Mouse (Mus musculus) hindbrain, embryonic 12.5 days (tissue): ENCODE measurements around the gene Nup85. TPM values are rescaled to one million over a fixed set of nuclear protein-coding genes. Genes with fewer than 3 reads are reported as not detected.

ENCODE experiments used
- ATAC-seq: fragments of 200-750 bp; cut with Nextera tagmentation; 2 replicates; pipeline ENCODE4 v1.8.0; 2017; ENCODE audit warnings: moderate TSS enrichment; ENCODE audit not compliant: low FRiP score
- H3K27ac ChIP-seq: fragments of 300-500 bp; sonication (generic); 2 replicates; pipeline ENCODE4 v1.5.1; 2016; ENCODE audit warnings: mild to moderate bottlenecking
- H3K27me3 ChIP-seq: fragments of 300-500 bp; sonication (generic); 2 replicates; pipeline ENCODE4 v1.6.1; 2016; ENCODE audit warnings: mild to moderate bottlenecking
- H3K36me3 ChIP-seq: fragments of 300-500 bp; sonication (generic); 2 replicates; pipeline ENCODE4 v1.6.1; 2016; ENCODE audit warnings: mild to moderate bottlenecking
- H3K4me1 ChIP-seq: fragments of 300-500 bp; sonication (generic); 2 replicates; pipeline ENCODE4 v1.6.1; 2016
- H3K4me2 ChIP-seq: fragments of 300-500 bp; sonication (generic); replicated peaks from 2 replicates; pipeline ENCODE4 v1.6.1; 2016; ENCODE audit warnings: mild to moderate bottlenecking
- H3K4me3 ChIP-seq: fragments of 300-500 bp; sonication (generic); 2 replicates; pipeline ENCODE4 v1.5.1; 2016; ENCODE audit warnings: mild to moderate bottlenecking
- H3K9ac ChIP-seq: fragments of 300-500 bp; sonication (generic); 2 replicates; pipeline ENCODE4 v1.6.1; 2016; ENCODE audit warnings: mild to moderate bottlenecking, moderate library complexity
- H3K9me3 ChIP-seq: fragments of 300-500 bp; sonication (generic); replicated peaks from 2 replicates; pipeline ENCODE4 v1.6.1; 2016; ENCODE audit warnings: mild to moderate bottlenecking
- WGBS: fragments of 180-500 bp; shearing (Covaris S2); methylation state at CpG from one replicate; pipeline ENCODE4 v1.1.7; 2016; 5-methylcytosine and 5-hydroxymethylcytosine counted together
- polyA plus RNA-seq: library from polyadenylated mRNA; unstranded; fragments of >200 nt; fragmentation: Nextera tagmentation; extraction: Ambion mirVana; gene quantifications from 2 replicates; pipeline ENCODE4 v1.2.1, GENCODE M21; 2016

Nup85 gene
- polyA plus RNA-seq, 1 experiment from 2014 or later = 139 TPM

GRCm38 (mm10) chr11:115608421-115609399, 44.5 kb downstream of the Nup85 start:
- Histone ChIP-seq H3K4me1 (peaks cover 29% of the 10 kb centered on the region), H3K27ac (no peak overlapping the region), H3K9ac (0 out of 2 replicates have a peak overlapping the region, but pooled peaks have one; percentile 8), H3K36me3 (peaks cover 44% of the 10 kb centered on the region), H3K4me2 (no peak overlapping the region), H3K9me3 (no peaks in the 10 kb centered on the region), H3K4me3 (no peak overlapping the region), H3K27me3 (peaks cover 7% of the 10 kb centered on the region)
- 78% methylated on average over 23 of the region's 23 CpGs for whole genome bisulfite sequencing
- no peak for ATAC-seq

GRCm38 (mm10) chr11:115609576-115609975, 45.3 kb downstream of the Nup85 start:
- Histone ChIP-seq H3K9me3 (no peaks in the 10 kb centered on the region), H3K27ac (no peak overlapping the region), H3K9ac (no peak overlapping the region), H3K4me2 (no peak overlapping the region), H3K27me3 (peaks cover 7% of the 10 kb centered on the region), H3K4me3 (no peak overlapping the region), H3K36me3 (peaks cover 46% of the 10 kb centered on the region), H3K4me1 (peaks cover 30% of the 10 kb centered on the region)
- WGBS = 71% methylated on average over 3 of the region's 3 CpGs
- ATAC-seq = no peak

GRCm38 (mm10) chr11:115611173-115611572, 46.9 kb downstream of the Nup85 start:
- H3K4me2 ChIP-seq = peak overlapping the region; percentile 89; the same call in 1 of the 2 replicates
- no peak overlapping the region for H3K4me3 ChIP-seq
- H3K27ac ChIP-seq = no peak overlapping the region
- peaks cover 20% of the 10 kb centered on the region for H3K4me1 ChIP-seq
- no peaks in the 10 kb centered on the region for H3K9me3 ChIP-seq
- 79% methylated on average over 6 of the region's 6 CpGs for WGBS
- peaks cover 53% of the 10 kb centered on the region for H3K36me3 ChIP-seq
- H3K9ac ChIP-seq = no peak overlapping the region
- ATAC-seq = no peak
- H3K27me3 ChIP-seq = peaks cover 7% of the 10 kb centered on the region

- Histone ChIP-seq H3K27me3 (peaks cover 7% of the 10 kb centered on the region), H3K36me3 (peaks cover 47% of the 10 kb centered on the region), H3K4me1 (peaks cover 20% of the 10 kb centered on the region), H3K4me2 (peak overlapping the region; percentile 89), H3K4me3 (peak overlapping the region; percentile 57), H3K9me3 (no peaks in the 10 kb centered on the region), H3K9ac (peak overlapping the region; percentile 68; the same call in 1 of the 2 replicates), H3K27ac (peak overlapping the region; percentile 19; the same call in 1 of the 2 replicates)
- 2% methylated on average over 13 of the region's 13 CpGs for WGBS
- peak; percentile 20 for ATAC-seq
Observed at GRCm38 (mm10) chr11:115612059-115612409, 47.8 kb downstream of the Nup85 start.

- Histone ChIP-seq H3K4me3 (peak within 1 kb of the TSS; percentile 57), H3K36me3 (peaks cover 46% of the 10 kb centered on the region), H3K9me3 (no peaks in the 10 kb centered on the region), H3K27ac (peak within 1 kb of the TSS; percentile 71), H3K27me3 (peaks cover 7% of the 10 kb centered on the region), H3K4me2 (peak within 1 kb of the TSS; percentile 89), H3K4me1 (peaks cover 20% of the 10 kb centered on the region), H3K9ac (peak within 1 kb of the TSS; percentile 68)
- 1% methylated on average over 64 of the region's 80 CpGs for WGBS
- ATAC-seq = peak; percentile 85
Observed at GRCm38 (mm10) chr11:115612410-115613137, 48.3 kb downstream of the Nup85 start, which contains the start of gene Mif4gd. Mif4gd (minus strand) TSS chr11:115612969.

GRCm38 (mm10) chr11:115613138-115613945, 49.1 kb downstream of the Nup85 start:
- H3K27ac ChIP-seq = 0 out of 2 replicates have a peak overlapping the region, but pooled peaks have one; percentile 71

GRCm38 (mm10) chr11:115614346-115615107, 50.3 kb downstream of the Nup85 start:
- Histone ChIP-seq H3K27ac (no peak overlapping the region), H3K4me1 (peaks cover 20% of the 10 kb centered on the region), H3K4me3 (no peak overlapping the region), H3K4me2 (no peak overlapping the region), H3K27me3 (peaks cover 7% of the 10 kb centered on the region), H3K36me3 (peaks cover 36% of the 10 kb centered on the region), H3K9me3 (no peaks in the 10 kb centered on the region), H3K9ac (no peak overlapping the region)
- no peak for ATAC-seq
- 82% methylated on average over 10 of the region's 10 CpGs for WGBS

More at GRCm38 (mm10) chr11:115613138-115613945, 49.1 kb downstream of the Nup85 start:
- H3K4me3 ChIP-seq = peak overlapping the region; percentile 57
- peak overlapping the region; percentile 89 for H3K4me2 ChIP-seq
- no peaks in the 10 kb centered on the region for H3K9me3 ChIP-seq
- no peak for ATAC-seq
- H3K9ac ChIP-seq = peak overlapping the region; percentile 68
- peaks cover 7% of the 10 kb centered on the region for H3K27me3 ChIP-seq
- peaks cover 39% of the 10 kb centered on the region for H3K36me3 ChIP-seq
- WGBS = under 1% methylated on average over 16 of the region's 16 CpGs
- H3K4me1 ChIP-seq = peaks cover 20% of the 10 kb centered on the region

- H3K36me3 ChIP-seq = peaks cover 40% of the 10 kb centered on the region
- H3K27me3 ChIP-seq = peaks cover 7% of the 10 kb centered on the region
- H3K4me2 ChIP-seq = no peak overlapping the region
- no peak overlapping the region for H3K27ac ChIP-seq
- H3K4me1 ChIP-seq = peaks cover 20% of the 10 kb centered on the region
- no peaks in the 10 kb centered on the region for H3K9me3 ChIP-seq
- no peak for ATAC-seq
- H3K9ac ChIP-seq = no peak overlapping the region
- no peak overlapping the region for H3K4me3 ChIP-seq
- 86% methylated on average over 15 of the region's 15 CpGs for WGBS
Observed at GRCm38 (mm10) chr11:115615108-115615825, 51.0 kb downstream of the Nup85 start.

- no peak overlapping the region for H3K4me3 ChIP-seq
- H3K4me1 ChIP-seq = peaks cover 20% of the 10 kb centered on the region
- 94% methylated on average over 6 of the region's 6 CpGs for WGBS
- ATAC-seq = no peak
- H3K27me3 ChIP-seq = peaks cover 7% of the 10 kb centered on the region
- H3K9me3 ChIP-seq = no peaks in the 10 kb centered on the region
- H3K36me3 ChIP-seq = peaks cover 46% of the 10 kb centered on the region
- H3K27ac ChIP-seq = no peak overlapping the region
- H3K4me2 ChIP-seq = no peak overlapping the region
- no peak overlapping the region for H3K9ac ChIP-seq
Observed at GRCm38 (mm10) chr11:115615875-115616274, 51.6 kb downstream of the Nup85 start.

GRCm38 (mm10) chr11:115616371-115616770, 52.1 kb downstream of the Nup85 start:
- ATAC-seq = no peak
- H3K4me2 ChIP-seq = no peak overlapping the region
- WGBS = 92% methylated on average over 7 of the region's 7 CpGs

More at GRCm38 (mm10) chr11:115616371-115616770, 52.1 kb downstream of the Nup85 start:
- H3K9me3 ChIP-seq = no peaks in the 10 kb centered on the region
- H3K4me3 ChIP-seq = no peak overlapping the region
- H3K36me3 ChIP-seq = peaks cover 49% of the 10 kb centered on the region
- H3K4me1 ChIP-seq = peaks cover 19% of the 10 kb centered on the region
- peaks cover 3% of the 10 kb centered on the region for H3K27me3 ChIP-seq
- no peak overlapping the region for H3K27ac ChIP-seq
- no peak overlapping the region for H3K9ac ChIP-seq
